Mouse (Mus musculus) left cerebral cortex, postnatal 36 days (tissue): ENCODE data around the gene Heatr5a. TPM values are rescaled to one million over a fixed set of nuclear protein-coding genes. Genes with fewer than 3 reads are reported as not detected.

Experiments
- DNase-seq, 2 experiments: peaks; one replicate each; pipeline ENCODE4 v3.0.0; 2021 to 2022; ENCODE audit warnings: low spot score in 2 of 2, mixed read lengths in 1 of 2
- intact Hi-C: fragments of 180-260 bp; cut with DNase I; formaldehyde crosslinking; loops from one replicate; pipeline ENCODE4 v1.15.1; 2025
- total RNA-seq, 2 experiments: library from RNA; stranded (reverse); gene quantifications; 2 replicates each; pipeline ENCODE4 v1.2.3; 2021

Gene Heatr5a
- total RNA-seq, 2 experiments from 2014 or later, result 5.5 to 8.4 TPM

- intact Hi-C loops, result no loop called here
Measured at GRCm38 (mm10) chr12:51976531-51976930, 5.4 kb upstream of the Heatr5a start.

GRCm38 (mm10) chr12:51974381-51974780 lies 3.3 kb upstream of the Heatr5a start:
- intact Hi-C loops, result no loop called here

More at GRCm38 (mm10) chr12:51976531-51976930, 5.4 kb upstream of the Heatr5a start:
- no peak for DNase-seq

GRCm38 (mm10) chr12:51972269-51973065 lies 1.3 kb upstream of the Heatr5a start:
- intact Hi-C loops, result no loop called here
- no peak for DNase-seq

More at GRCm38 (mm10) chr12:51974381-51974780, 3.3 kb upstream of the Heatr5a start:
- no peak for DNase-seq

GRCm38 (mm10) chr12:51970352-51971069 lies 610 bp downstream of the Heatr5a start:
- DNase-seq, result no peak
- intact Hi-C loops, result no loop called here

GRCm38 (mm10) chr12:51969876-51970275 lies 1.2 kb downstream of the Heatr5a start:
- DNase-seq, result no peak
- intact Hi-C loops, result no loop called here

- DNase-seq, result no peak
- intact Hi-C loops, result no loop called here
Measured at GRCm38 (mm10) chr12:51969092-51969491, 2.0 kb downstream of the Heatr5a start.

- intact Hi-C loops, result no loop called here
- DNase-seq, result no peak
Measured at GRCm38 (mm10) chr12:51967915-51968595, 3.1 kb downstream of the Heatr5a start.

- DNase-seq, result no peak
- intact Hi-C loops, result no loop called here
Measured at GRCm38 (mm10) chr12:51957626-51958025, 13.5 kb downstream of the Heatr5a start.

GRCm38 (mm10) chr12:51952309-51952708 lies 18.8 kb downstream of the Heatr5a start:
- intact Hi-C loops, result no loop called here
- DNase-seq, result peak; percentile 7 to 12

GRCm38 (mm10) chr12:51947498-51947945 lies 23.6 kb downstream of the Heatr5a start:
- intact Hi-C loops, result loop anchor here (5.0 kb wide), 1 partner anchor 55 kb away; no protein-coding TSS in a partner anchor
- DNase-seq, result peak in 1 of 2 experiments; percentile 17

- intact Hi-C loops, result loop anchor here (5.0 kb wide), 1 partner anchor 57 kb away; no protein-coding TSS in a partner anchor
- no peak for DNase-seq
Measured at GRCm38 (mm10) chr12:51945331-51945730, 25.8 kb downstream of the Heatr5a start.

- intact Hi-C loops, result no loop called here
- no peak for DNase-seq
Measured at GRCm38 (mm10) chr12:51939848-51940247, 31.3 kb downstream of the Heatr5a start.

GRCm38 (mm10) chr12:51937938-51938337 lies 33.2 kb downstream of the Heatr5a start:
- DNase-seq, result no peak
- intact Hi-C loops, result no loop called here

GRCm38 (mm10) chr12:51929630-51930029 lies 41.5 kb downstream of the Heatr5a start:
- DNase-seq, result no peak
- intact Hi-C loops, result no loop called here

- no peak for DNase-seq
- intact Hi-C loops, result no loop called here
Measured at GRCm38 (mm10) chr12:51917191-51917590, 53.9 kb downstream of the Heatr5a start.

GRCm38 (mm10) chr12:51914903-51915670 lies 56.0 kb downstream of the Heatr5a start:
- no peak for DNase-seq
- intact Hi-C loops, result no loop called here

- DNase-seq, result no peak
- intact Hi-C loops, result no loop called here
Measured at GRCm38 (mm10) chr12:51909202-51909601, 61.9 kb downstream of the Heatr5a start.

GRCm38 (mm10) chr12:51907543-51907942 lies 63.6 kb downstream of the Heatr5a start:
- DNase-seq, result no peak
- intact Hi-C loops, result no loop called here

GRCm38 (mm10) chr12:51900551-51900950 lies 70.6 kb downstream of the Heatr5a start:
- intact Hi-C loops, result no loop called here
- peak; percentile 12 to 14 for DNase-seq
